Mouse (Mus musculus) stomach, embryonic 14.5 days (tissue): ENCODE measurements around the gene Pfkfb4. TPM values are rescaled to one million over a fixed set of nuclear protein-coding genes. Genes with fewer than 3 reads are reported as not detected.

ENCODE experiments used
- ATAC-seq: fragments of 200-750 bp; cut with Nextera tagmentation; 2 replicates; pipeline ENCODE4 v1.8.0; 2017; ENCODE audit warnings: low read depth, moderate TSS enrichment; ENCODE audit not compliant: insufficient number of reproducible peaks, insufficient read depth, low FRiP score
- H3K27ac ChIP-seq: fragments of 300-500 bp; sonication (generic); 2 replicates; pipeline ENCODE4 v1.5.1; 2014; ENCODE audit warnings: mild to moderate bottlenecking, low read length, moderate library complexity, mixed read lengths
- H3K27me3 ChIP-seq: fragments of 300-500 bp; sonication (generic); 2 replicates; pipeline ENCODE4 v1.6.1; 2014; ENCODE audit warnings: low read length, control low read depth, mixed read lengths; ENCODE audit not compliant: control insufficient read depth, insufficient read depth
- H3K36me3 ChIP-seq: fragments of 300-500 bp; sonication (generic); 2 replicates; pipeline ENCODE4 v1.6.1; 2014; ENCODE audit warnings: mild to moderate bottlenecking, control low read depth, low read length, moderate library complexity, mixed read lengths; ENCODE audit not compliant: control insufficient read depth, insufficient read depth
- H3K4me1 ChIP-seq: fragments of 300-500 bp; sonication (generic); 2 replicates; pipeline ENCODE4 v1.6.1; 2014; ENCODE audit warnings: low read length, control low read depth, mixed read lengths; ENCODE audit not compliant: control insufficient read depth, insufficient read depth
- H3K4me2 ChIP-seq: fragments of 300-500 bp; sonication (generic); replicated peaks from 2 replicates; pipeline ENCODE4 v1.6.1; 2014; ENCODE audit warnings: low read depth, low read length, control low read depth
- H3K4me3 ChIP-seq: fragments of 300-500 bp; sonication (generic); 2 replicates; pipeline ENCODE4 v1.5.1; 2014; ENCODE audit warnings: low read depth, low read length, control low read depth
- H3K9ac ChIP-seq: fragments of 300-500 bp; sonication (generic); replicated peaks from 2 replicates; pipeline ENCODE4 v1.6.1; 2014; ENCODE audit warnings: low read depth, mild to moderate bottlenecking, control low read depth, low read length, moderate library complexity, mixed read lengths
- H3K9me3 ChIP-seq: fragments of 300-500 bp; sonication (generic); 2 replicates; pipeline ENCODE4 v1.6.1; 2016; ENCODE audit warnings: low read depth, low read length, control low read depth; ENCODE audit not compliant: control insufficient read depth
- WGBS: fragments of 180-500 bp; shearing (Covaris S2); extraction: QIAGEN DNeasy Blood & Tissue Kit; methylation state at CpG from one replicate; pipeline ENCODE4 v1.1.7; 2014; 5-methylcytosine and 5-hydroxymethylcytosine counted together
- polyA plus RNA-seq: library from polyadenylated mRNA; unstranded; fragments of >200 nt; fragmentation: Nextera tagmentation; extraction: Ambion mirVana; gene quantifications from 2 replicates; pipeline ENCODE4 v1.2.1, GENCODE M21; 2014

Pfkfb4 gene
- polyA plus RNA-seq, 1 experiment from 2014 or later: 8.5 TPM

DNA sequence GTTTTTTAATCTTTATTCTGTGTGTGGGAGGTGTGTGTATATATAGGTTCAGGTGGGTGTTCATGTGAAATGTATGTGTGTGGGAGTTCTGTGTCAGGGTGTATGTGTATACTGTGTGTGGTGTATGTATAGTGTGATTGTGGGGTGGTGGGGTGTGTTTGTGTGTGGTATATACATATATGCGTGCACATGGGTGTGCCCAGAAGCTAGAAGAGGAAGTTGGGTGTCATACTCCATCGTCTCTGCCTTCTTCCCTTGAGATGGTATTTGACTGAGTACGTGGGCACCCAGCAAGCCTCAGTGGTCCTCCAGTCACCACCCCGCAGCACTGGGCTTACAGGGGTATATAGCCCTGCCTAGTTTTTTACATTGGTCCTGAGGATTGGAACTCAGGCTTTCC lies 29.9 kb downstream of the Pfkfb4 start:
- ATAC-seq: no peak
- WGBS: 77% methylated on average over 4 of the region's 4 CpGs
- Histone ChIP-seq H3K9ac (no peak overlapping the region), H3K27me3 (no peaks in the 10 kb centered on the region), H3K4me3 (no peak overlapping the region), H3K27ac (no peak overlapping the region), H3K4me2 (no peak overlapping the region), H3K4me1 (no peaks in the 10 kb centered on the region), H3K36me3 (no peaks in the 10 kb centered on the region), H3K9me3 (no peaks in the 10 kb centered on the region)

DNA sequence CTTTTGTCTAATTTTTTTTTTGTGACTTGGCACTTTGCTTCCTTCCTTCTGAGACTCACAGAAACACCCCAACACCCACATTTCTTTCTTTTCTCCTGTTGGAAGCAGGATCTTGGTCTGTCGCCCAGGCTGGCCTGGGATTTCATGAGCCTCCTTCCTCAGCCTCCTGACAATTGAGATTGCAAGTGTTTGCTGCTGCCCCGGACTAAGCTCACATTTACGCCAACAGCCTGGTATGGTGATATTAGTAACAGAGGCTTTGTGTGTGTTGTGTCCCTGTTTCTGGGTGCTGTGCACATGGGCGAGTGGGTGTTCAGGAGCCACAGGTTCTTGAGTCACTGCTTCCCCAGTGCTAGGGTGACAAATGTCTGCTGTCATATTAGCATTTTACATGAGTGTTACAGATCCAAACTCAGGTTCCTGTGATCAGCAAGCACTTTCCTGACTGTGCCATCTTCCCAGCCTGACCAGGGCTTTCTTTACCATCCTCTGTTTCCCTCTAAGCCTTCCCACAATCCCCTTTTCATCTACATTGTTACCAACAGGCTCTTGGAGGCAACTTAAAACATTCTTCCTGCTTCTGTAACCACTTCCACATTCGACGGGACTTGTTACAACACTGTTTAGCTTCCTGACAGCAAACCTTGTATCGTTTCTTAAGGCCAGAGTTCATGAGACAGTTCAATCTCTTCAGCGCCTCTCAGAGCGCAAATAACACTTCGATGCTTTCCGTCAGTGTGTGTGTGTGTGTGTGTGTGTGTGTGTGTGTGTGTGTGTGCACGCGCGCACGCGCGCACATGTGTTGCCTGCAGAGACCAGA lies 31.5 kb downstream of the Pfkfb4 start:
- Histone ChIP-seq H3K36me3 (no peaks in the 10 kb centered on the region), H3K9me3 (no peaks in the 10 kb centered on the region), H3K4me2 (no peak overlapping the region), H3K27me3 (no peaks in the 10 kb centered on the region), H3K9ac (no peak overlapping the region), H3K27ac (no peak overlapping the region), H3K4me1 (no peaks in the 10 kb centered on the region), H3K4me3 (no peak overlapping the region)
- ATAC-seq: no peak
- 84% methylated on average over 17 of the region's 17 CpGs for WGBS

GRCm38 (mm10) chr9:109027521-109027920 lies 35.9 kb downstream of the Pfkfb4 start:
- no peak overlapping the region for H3K9ac ChIP-seq
- no peak overlapping the region for H3K4me3 ChIP-seq
- no peaks in the 10 kb centered on the region for H3K27me3 ChIP-seq
- no peaks in the 10 kb centered on the region for H3K4me1 ChIP-seq
- WGBS: 77% methylated on average over 8 of the region's 8 CpGs
- H3K27ac ChIP-seq: no peak overlapping the region
- H3K9me3 ChIP-seq: no peaks in the 10 kb centered on the region
- H3K4me2 ChIP-seq: no peak overlapping the region
- no peaks in the 10 kb centered on the region for H3K36me3 ChIP-seq
- no peak for ATAC-seq

- H3K9ac ChIP-seq: no peak overlapping the region
- H3K36me3 ChIP-seq: no peaks in the 10 kb centered on the region
- no peak overlapping the region for H3K27ac ChIP-seq
- no peak overlapping the region for H3K4me3 ChIP-seq
- H3K27me3 ChIP-seq: no peaks in the 10 kb centered on the region
- H3K4me2 ChIP-seq: no peak overlapping the region
- H3K9me3 ChIP-seq: no peaks in the 10 kb centered on the region
- 76% methylated on average over 3 of the region's 3 CpGs for WGBS
- ATAC-seq: no peak
- no peaks in the 10 kb centered on the region for H3K4me1 ChIP-seq
Measured at GRCm38 (mm10) chr9:109028421-109028820, 36.8 kb downstream of the Pfkfb4 start.

- H3K9ac ChIP-seq: no peak overlapping the region
- no peak overlapping the region for H3K4me2 ChIP-seq
- H3K4me1 ChIP-seq: no peaks in the 10 kb centered on the region
- no peaks in the 10 kb centered on the region for H3K9me3 ChIP-seq
- no peak for ATAC-seq
- H3K27ac ChIP-seq: no peak overlapping the region
- WGBS: 73% methylated on average over 5 of the region's 5 CpGs
- H3K36me3 ChIP-seq: no peaks in the 10 kb centered on the region
- no peaks in the 10 kb centered on the region for H3K27me3 ChIP-seq
- no peak overlapping the region for H3K4me3 ChIP-seq
Measured at GRCm38 (mm10) chr9:109028919-109029318, 37.3 kb downstream of the Pfkfb4 start.

GRCm38 (mm10) chr9:109030312-109030711 lies 38.7 kb downstream of the Pfkfb4 start:
- no peaks in the 10 kb centered on the region for H3K4me1 ChIP-seq
- H3K4me3 ChIP-seq: no peak overlapping the region
- no peaks in the 10 kb centered on the region for H3K36me3 ChIP-seq
- no peaks in the 10 kb centered on the region for H3K9me3 ChIP-seq
- H3K4me2 ChIP-seq: no peak overlapping the region
- H3K27ac ChIP-seq: no peak overlapping the region
- no peak overlapping the region for H3K9ac ChIP-seq
- no peak for ATAC-seq
- no peaks in the 10 kb centered on the region for H3K27me3 ChIP-seq
- WGBS: 63% methylated on average over 3 of the region's 3 CpGs

GRCm38 (mm10) chr9:109031001-109031400 lies 39.4 kb downstream of the Pfkfb4 start:
- H3K9ac ChIP-seq: no peak overlapping the region
- no peak overlapping the region for H3K27ac ChIP-seq
- H3K4me2 ChIP-seq: no peak overlapping the region
- ATAC-seq: no peak
- H3K4me3 ChIP-seq: no peak overlapping the region
- no peaks in the 10 kb centered on the region for H3K27me3 ChIP-seq
- no peaks in the 10 kb centered on the region for H3K4me1 ChIP-seq
- H3K36me3 ChIP-seq: no peaks in the 10 kb centered on the region
- H3K9me3 ChIP-seq: no peaks in the 10 kb centered on the region
- 94% methylated on average over 7 of the region's 7 CpGs for WGBS

DNA sequence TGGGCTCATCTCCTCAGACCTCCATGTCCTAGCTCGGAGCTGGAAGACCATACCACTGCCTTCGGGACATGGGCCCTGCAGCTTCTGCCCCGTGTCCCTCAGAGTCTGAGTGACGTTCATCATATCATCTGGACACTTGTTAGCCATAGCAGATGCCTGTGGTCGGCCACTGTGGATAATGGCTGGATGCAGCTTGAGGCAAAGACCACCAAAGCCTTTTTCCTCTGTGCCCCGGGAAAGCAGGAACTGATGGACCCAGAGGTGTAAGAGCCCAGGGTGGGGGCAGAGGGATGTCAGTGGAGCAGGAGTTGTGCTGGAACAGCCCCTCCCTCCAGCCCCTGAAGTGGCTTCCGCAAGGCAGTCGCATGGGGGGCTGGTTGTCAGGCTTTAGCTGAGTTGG lies 40.1 kb downstream of the Pfkfb4 start:
- Histone ChIP-seq H3K9me3 (no peaks in the 10 kb centered on the region), H3K4me3 (no peak overlapping the region), H3K27ac (no peak overlapping the region), H3K9ac (no peak overlapping the region), H3K36me3 (no peaks in the 10 kb centered on the region), H3K4me1 (no peaks in the 10 kb centered on the region), H3K27me3 (no peaks in the 10 kb centered on the region), H3K4me2 (no peak overlapping the region)
- ATAC-seq: no peak
- WGBS: 77% methylated on average over 8 of the region's 8 CpGs

DNA sequence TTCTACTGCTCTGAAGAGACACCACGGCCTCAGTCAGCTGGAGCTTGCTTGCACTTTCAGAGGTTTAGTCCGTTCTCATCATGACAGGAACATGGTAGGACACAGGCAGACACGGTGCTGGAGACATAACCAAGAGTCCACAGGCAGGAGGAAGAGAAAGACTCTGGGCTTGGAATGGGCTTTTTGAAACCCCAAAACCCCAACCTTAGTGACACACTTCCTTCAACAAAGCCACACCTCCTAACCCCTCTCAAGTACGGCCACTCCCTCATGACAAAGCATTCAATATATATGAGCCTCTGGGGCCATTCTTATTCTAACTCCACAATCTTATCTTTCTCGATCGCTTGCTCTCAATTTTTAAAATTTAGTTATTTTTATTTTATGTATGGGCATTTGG lies 40.9 kb downstream of the Pfkfb4 start:
- ATAC-seq: no peak
- 88% methylated on average over 6 of the region's 6 CpGs for WGBS

More for the DNA sequence above, 40.9 kb downstream of the Pfkfb4 start:
- no peak overlapping the region for H3K4me3 ChIP-seq
- H3K36me3 ChIP-seq: no peaks in the 10 kb centered on the region
- H3K27me3 ChIP-seq: no peaks in the 10 kb centered on the region
- no peaks in the 10 kb centered on the region for H3K9me3 ChIP-seq
- H3K4me2 ChIP-seq: no peak overlapping the region
- H3K27ac ChIP-seq: no peak overlapping the region
- H3K4me1 ChIP-seq: no peaks in the 10 kb centered on the region
- no peak overlapping the region for H3K9ac ChIP-seq
